In the genomic region with DNA sequence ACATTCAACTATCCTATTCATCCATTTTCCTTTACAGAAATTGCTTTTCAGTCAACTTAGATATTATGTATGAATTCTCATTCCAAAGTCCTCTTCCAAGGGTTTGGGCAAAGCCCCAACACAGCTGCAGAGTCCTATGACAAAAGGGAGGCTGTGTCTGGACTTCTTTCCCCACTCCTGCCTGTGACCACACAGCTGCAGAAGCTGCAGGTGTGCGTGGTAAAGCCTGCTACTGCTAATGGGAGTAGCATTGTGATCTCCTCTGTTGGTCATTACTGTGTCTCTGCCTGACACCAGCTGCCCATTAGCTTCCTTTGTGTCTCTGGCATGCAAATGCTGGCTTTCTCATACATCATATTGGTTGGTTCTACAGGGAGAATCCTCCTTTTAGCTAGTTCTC, we compare ENCODE assay signal across 10 mouse cellular contexts.
DNase-seq lines count a peak whose midpoint lies in the region; ATAC-seq and TF ChIP-seq lines count a peak whose summit lies in the region.
"Had no signal": no experiment of that assay in that cellular context is flagged by ENCODE, and none has a peak within 500 bp of the region (broad histone marks: within the 10 kb centered on the region; RNA-seq: fewer than 3 reads in every experiment).

No protein-coding gene starts in this region.

- no peak for ATAC-seq in megakaryocyte progenitor cell, adult 5-6 weeks (replicated peaks; ENCODE audit: poor library complexity)

- H3K4me3 ChIP-seq in left cerebral cortex, adult 2 months = no peak overlapping the region
- no peak overlapping the region for H3K4me3 ChIP-seq in lung, adult 2 months (replicated peaks; ENCODE audit: extremely low read depth, low read depth, low read length)

- 67% methylated on average over 1 of the region's 1 CpGs for WGBS in lung, adult 2 months

- H3K4me1 ChIP-seq in lung, adult 2 months (ENCODE audit: control insufficient read depth, insufficient read depth, low read length) = no peaks in the 10 kb centered on the region

- TF ChIP-seq POLR2A in lung, adult 2 months (IDR thresholded peaks at IDR 0.05; ENCODE audit: borderline replicate concordance, extremely low read depth, low read depth, low read length) = no peak

- peak; percentile 16 for DNase-seq in embryo, embryonic 10.5 days (ENCODE audit: low spot score)
- DNase-seq in embryo, embryonic 11 days = no peak
- peak; percentile 21 to 25 for DNase-seq in left cerebral cortex, postnatal 10 days (ENCODE audit: extremely low spot score in 1 of 2, low spot score in 2 of 2)
- no peak for DNase-seq in left cerebral cortex, adult 2 months (ENCODE audit: extremely low spot score in 1 of 2, low spot score in 2 of 2)
- DNase-seq in frontal cortex, postnatal 10 days (ENCODE audit: low spot score in 2 of 2) = peak; percentile 7 to 27
- peak; percentile 20 for DNase-seq in retina, embryonic 14.5 days (ENCODE audit: low spot score)
- no peak for DNase-seq in lung, adult 2 months
- DNase-seq: kidney, adult 18-20 months; lung, embryonic 14.5 days had no signal

- TF ChIP-seq CTCF in left cerebral cortex, adult 2 months (IDR thresholded peaks at IDR 0.05) = no peak
- no peak for TF ChIP-seq CTCF in lung, adult 2 months (IDR thresholded peaks at IDR 0.05; ENCODE audit: insufficient read depth, low read length)

- H3K27ac ChIP-seq in left cerebral cortex, adult 2 months = no peak overlapping the region

- intact Hi-C loops in left cerebral cortex, postnatal 10 days (cut with DNase I) = no loop called here
- intact Hi-C loops in left cerebral cortex, adult 2 months (cut with DNase I) = no loop called here

Comparison
In these comparisons a context has a peak if more than half of its experiments do, and no peak if none do; other contexts are left out.
1. DNase-seq: peak in embryo, embryonic 10.5 days (single experiment), left cerebral cortex, postnatal 10 days (2 of 2), frontal cortex, postnatal 10 days (2 of 2) and retina, embryonic 14.5 days (single experiment); none in embryo, embryonic 11 days (single experiment), left cerebral cortex, adult 2 months (0 of 2) and lung, adult 2 months (single experiment).